Mouse (Mus musculus) heart, adult 2 months (tissue): ENCODE results near the gene Tenm4.

Experiments used
- CTCF ChIP-seq: fragments of 200-600 bp; IDR thresholded peaks from 2 replicates; pipeline ENCODE4 v1.8.1; 2022; ENCODE audit warnings: antibody characterized with exemption, mild to moderate bottlenecking, moderate library complexity
- EP300 ChIP-seq: fragments of 200-500 bp; IDR thresholded peaks from 2 replicates; pipeline ENCODE4 v1.6.1; 2011; ENCODE audit warnings: low read depth, low read length, control low read depth; ENCODE audit not compliant: insufficient read depth
- POLR2A ChIP-seq: fragments of 200-500 bp; IDR thresholded peaks from 2 replicates; pipeline ENCODE4 v1.6.1; 2011; ENCODE audit warnings: mild to moderate bottlenecking, low read depth, low read length, control low read depth; ENCODE audit not compliant: insufficient read depth

DNA sequence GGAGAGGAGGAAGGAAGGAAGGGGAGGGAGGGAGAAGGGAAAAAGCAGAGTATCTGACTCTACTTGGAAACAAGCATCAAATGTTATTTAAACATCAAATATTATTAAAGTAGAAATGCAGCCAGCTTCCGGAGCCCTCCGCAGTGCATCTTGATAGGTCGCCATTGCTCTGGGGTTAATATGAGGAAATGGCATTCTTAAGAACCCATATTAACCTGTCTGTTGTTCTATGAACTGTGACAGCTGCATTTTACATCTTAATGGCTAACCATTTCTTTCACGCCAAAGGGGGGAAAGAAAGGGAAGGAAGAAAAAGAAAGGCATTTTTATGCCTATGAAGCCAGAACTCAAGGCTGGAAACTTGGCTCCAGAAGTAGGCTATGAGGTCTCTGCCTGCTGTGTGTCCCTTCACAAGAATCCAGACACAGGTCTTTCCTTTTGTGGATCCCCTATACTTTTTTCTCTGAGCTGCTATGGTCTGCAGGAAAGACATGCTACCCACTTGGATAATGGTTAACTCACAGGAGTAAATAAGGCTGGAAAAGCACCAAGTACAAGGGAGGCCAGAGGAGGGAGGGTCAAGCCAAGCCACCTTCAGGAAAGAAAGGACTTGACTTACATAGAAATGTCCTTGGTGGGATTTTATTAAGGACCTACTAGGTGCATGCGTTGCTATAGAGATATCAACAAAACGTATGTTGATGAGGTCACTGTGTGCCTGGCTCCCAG is 318.5 kb downstream of the Tenm4 start:
- TF ChIP-seq POLR2A (no peak), CTCF (no peak), EP300 (no peak)
